Mouse (Mus musculus) gastrocnemius, postnatal 10 days (tissue): Measurements from ENCODE around the gene Prpf19. TPM values are rescaled to one million over a fixed set of nuclear protein-coding genes. Genes with fewer than 3 reads are reported as not detected.

Source experiments
- DNase-seq: peaks from one replicate; pipeline ENCODE4 v3.0.0; 2021; ENCODE audit warnings: mixed read lengths
- total RNA-seq, 2 experiments: library from RNA; stranded (reverse); gene quantifications; 2 replicates each; pipeline ENCODE4 v1.2.3; 2021

The Prpf19 gene
- total RNA-seq, 2 experiments from 2014 or later, result 264 to 270 TPM

GRCm38 (mm10) chr19:10895708-10896107 is 677 bp downstream of the Prpf19 start:
- DNase-seq, result peak; percentile 23

- no peak for DNase-seq
Measured at GRCm38 (mm10) chr19:10896849-10897248, 1.8 kb downstream of the Prpf19 start.

- no peak for DNase-seq
Measured at GRCm38 (mm10) chr19:10897491-10897890, 2.5 kb downstream of the Prpf19 start.

GRCm38 (mm10) chr19:10900315-10900714 is 5.3 kb downstream of the Prpf19 start:
- peak; percentile 62 for DNase-seq

- no peak for DNase-seq
Measured at GRCm38 (mm10) chr19:10901046-10901445, 6.0 kb downstream of the Prpf19 start.

GRCm38 (mm10) chr19:10904512-10904911 is 9.5 kb downstream of the Prpf19 start:
- no peak for DNase-seq

GRCm38 (mm10) chr19:10904927-10905727 is 10.1 kb downstream of the Prpf19 start:
- DNase-seq, result peak; percentile 58

- no peak for DNase-seq
Measured at GRCm38 (mm10) chr19:10905728-10906000, 10.6 kb downstream of the Prpf19 start.

- DNase-seq, result peak; percentile 47
Measured at GRCm38 (mm10) chr19:10907891-10908290, 12.9 kb downstream of the Prpf19 start.

- DNase-seq, result no peak
Measured at GRCm38 (mm10) chr19:10909087-10909721, 14.2 kb downstream of the Prpf19 start.

- DNase-seq, result no peak
Measured at GRCm38 (mm10) chr19:10914291-10914690, 19.3 kb downstream of the Prpf19 start.

- DNase-seq, result no peak
Measured at GRCm38 (mm10) chr19:10914870-10915269, 19.8 kb downstream of the Prpf19 start.

- no peak for DNase-seq
Measured at GRCm38 (mm10) chr19:10916506-10916905, 21.5 kb downstream of the Prpf19 start.

GRCm38 (mm10) chr19:10918321-10918991 is 23.4 kb downstream of the Prpf19 start:
- no peak for DNase-seq

GRCm38 (mm10) chr19:10920532-10920931 is 25.5 kb downstream of the Prpf19 start, which contains the start of gene Zp1:
Zp1 (minus strand) TSS chr19:10920632.
- no peak for DNase-seq

GRCm38 (mm10) chr19:10921058-10921457 is 26.0 kb downstream of the Prpf19 start:
- no peak for DNase-seq

- no peak for DNase-seq
Measured at GRCm38 (mm10) chr19:10924220-10924619, 29.2 kb downstream of the Prpf19 start.

GRCm38 (mm10) chr19:10926123-10926621 is 31.1 kb downstream of the Prpf19 start:
- no peak for DNase-seq

GRCm38 (mm10) chr19:10926666-10927065 is 31.6 kb downstream of the Prpf19 start:
- DNase-seq, result no peak

- DNase-seq, result no peak
Measured at GRCm38 (mm10) chr19:10930641-10931040, 35.6 kb downstream of the Prpf19 start.

- no peak for DNase-seq
Measured at GRCm38 (mm10) chr19:10935029-10935428, 40.0 kb downstream of the Prpf19 start.

GRCm38 (mm10) chr19:10936077-10936476 is 41.0 kb downstream of the Prpf19 start:
- DNase-seq, result no peak

- DNase-seq, result no peak
Measured at GRCm38 (mm10) chr19:10937110-10937563, 42.1 kb downstream of the Prpf19 start, which contains the start of gene Ptgdr2. Ptgdr2 (plus strand) TSS chr19:10937160.
